Mouse (Mus musculus) cerebral cortex, adult 2 months (tissue): Measurements from ENCODE around the gene Ccni.

Source experiments
- whole genome bisulfite sequencing: fragments of 180-500 bp; shearing (Covaris S2); methylation state at CpG from one replicate; pipeline ENCODE4 v1.1.7; 2018; 5-methylcytosine and 5-hydroxymethylcytosine counted together

Ccni gene

DNA sequence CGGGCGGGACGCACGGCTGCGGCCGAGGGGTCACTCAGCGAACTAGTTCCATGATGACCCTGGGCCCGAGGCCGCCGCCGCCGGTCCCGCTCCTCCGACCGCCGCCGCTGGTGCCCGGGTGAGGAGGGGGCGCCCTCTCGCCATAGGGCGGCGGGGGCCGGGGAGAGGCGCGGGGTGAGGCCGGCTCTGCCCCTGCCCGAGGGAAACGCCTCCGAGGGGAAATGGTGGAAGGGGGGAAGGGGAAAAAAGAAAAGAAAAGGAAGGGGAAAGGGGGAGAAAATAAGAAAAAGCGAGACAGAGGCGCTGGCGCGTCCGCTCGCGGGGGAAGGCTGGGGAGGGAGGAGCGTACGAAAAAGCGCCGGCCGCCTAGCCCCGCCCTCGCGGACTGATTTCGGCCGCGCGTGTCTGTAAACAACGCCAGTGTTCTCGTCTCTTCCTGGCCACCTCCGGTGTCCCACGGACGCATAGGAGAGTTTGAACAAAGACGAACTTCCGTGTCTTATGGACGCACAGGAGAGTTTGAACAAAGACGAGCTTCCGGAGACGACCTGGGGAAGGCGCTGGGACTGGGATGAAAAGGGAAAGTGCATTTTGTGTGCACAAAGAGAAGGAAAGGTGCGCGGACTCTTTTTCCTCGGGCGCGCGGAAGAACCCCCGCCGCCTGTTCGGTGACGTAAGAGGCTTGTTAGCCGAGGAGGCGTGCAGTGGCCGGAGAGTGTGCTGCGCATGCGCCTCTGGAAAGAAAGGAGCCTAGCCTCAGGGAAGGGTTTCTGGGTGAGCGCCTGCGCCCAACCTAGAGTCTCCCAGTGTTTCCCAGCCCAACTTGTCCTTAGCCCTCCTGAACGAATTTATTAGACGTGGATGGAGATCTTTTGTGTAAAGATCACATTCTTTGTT is at the start of gene Ccni, which contains the start of gene 2010109A12Rik:
Gene Ccni, minus strand, starts transcription at position 387 of the 897 bp plus-strand sequence.
Gene 2010109A12Rik, plus strand, starts transcription at position 410 of the 897 bp plus-strand sequence.
- under 1% methylated on average over 79 of the region's 79 CpGs for WGBS

DNA sequence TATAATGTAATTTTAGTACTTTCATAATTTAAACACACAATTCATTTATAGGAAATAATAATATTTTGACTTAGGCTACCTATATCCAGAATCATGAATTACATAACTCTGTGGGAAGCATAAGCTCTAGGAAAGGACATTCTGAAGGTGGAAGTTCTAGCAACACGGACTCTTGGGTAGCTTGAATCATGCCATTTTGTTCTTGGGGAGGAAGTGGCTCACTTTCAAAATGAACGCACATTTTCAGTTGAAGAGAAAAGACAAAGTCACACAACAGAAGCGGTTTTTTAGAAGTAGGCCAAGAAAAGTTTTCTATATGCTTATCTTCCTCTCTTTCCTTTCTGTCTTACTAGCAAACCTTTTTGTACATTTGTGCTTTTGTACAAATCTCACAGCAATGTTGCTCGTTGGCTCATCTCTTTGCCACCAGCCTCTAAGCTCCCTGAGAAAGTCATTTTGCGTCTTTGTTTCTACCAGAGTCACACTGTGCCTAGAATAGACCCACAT is 49.5 kb upstream of the Ccni start:
- WGBS, result 75% methylated on average over 5 of the region's 5 CpGs

DNA sequence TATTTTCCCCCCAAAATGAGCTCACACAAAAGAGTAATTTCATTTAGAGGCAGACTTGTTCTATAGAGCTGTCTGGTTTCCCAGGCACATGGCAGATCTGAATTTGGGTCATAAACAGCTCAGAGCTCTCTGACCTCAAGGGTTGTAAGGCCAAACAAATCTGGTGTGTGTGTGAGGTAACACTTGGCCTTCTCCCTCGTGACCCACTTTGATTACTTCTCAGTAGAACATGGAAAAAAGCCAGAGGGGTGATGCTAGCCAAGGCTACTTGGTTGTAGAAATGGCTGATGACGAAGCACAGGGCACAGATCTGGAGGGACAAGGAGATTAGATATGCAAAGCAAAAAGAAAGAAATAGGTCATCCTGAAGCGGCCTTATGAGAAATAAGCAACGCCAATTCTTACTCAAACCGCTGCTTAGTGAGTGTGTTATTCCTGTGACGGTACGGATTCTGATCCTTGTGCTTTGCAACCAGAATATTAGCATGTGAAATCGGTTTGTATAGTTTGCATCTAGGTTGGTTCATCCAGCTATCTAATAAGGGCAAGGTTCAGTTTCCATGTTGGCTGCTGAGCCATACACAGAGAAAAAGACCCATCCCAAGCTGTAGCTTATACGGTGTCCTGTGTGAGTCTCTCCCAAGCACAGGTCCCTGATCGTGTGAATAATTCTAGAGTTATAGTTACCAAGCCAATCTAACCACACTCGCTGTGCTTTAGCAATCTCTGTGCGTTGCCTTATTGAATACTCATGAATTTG is 44.9 kb upstream of the Ccni start:
- WGBS, result 86% methylated on average over 12 of the region's 12 CpGs

DNA sequence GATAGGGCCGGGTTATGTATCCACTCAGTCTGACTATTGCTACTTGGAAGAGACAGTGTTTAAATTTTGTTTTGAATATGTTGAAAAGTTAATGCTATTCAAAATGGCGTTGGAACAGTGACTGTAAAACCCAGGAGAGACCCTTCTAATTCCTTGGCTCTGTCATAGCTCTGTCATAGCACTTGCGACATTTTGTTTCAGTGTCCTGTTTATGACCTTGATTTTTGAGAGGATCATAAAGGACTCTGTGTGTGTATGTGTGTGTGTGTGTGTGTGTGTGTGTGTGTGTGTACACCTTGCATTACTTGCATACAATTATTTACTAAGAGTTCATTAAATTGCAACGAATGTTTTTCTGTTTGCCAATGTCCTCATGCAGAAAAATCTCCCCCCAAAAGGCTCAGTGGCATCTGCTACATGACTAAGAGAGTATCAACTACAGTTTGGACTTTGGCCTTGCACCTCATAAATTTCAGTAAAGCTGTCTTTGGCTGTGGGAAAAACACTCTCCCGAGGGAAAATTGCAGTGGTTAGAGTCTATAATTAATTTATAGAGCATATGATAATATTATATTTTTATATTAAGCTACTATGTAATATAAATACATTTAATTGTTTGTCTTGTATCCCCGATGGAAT is 43.8 kb upstream of the Ccni start:
- 80% methylated on average over 6 of the region's 6 CpGs for WGBS

DNA sequence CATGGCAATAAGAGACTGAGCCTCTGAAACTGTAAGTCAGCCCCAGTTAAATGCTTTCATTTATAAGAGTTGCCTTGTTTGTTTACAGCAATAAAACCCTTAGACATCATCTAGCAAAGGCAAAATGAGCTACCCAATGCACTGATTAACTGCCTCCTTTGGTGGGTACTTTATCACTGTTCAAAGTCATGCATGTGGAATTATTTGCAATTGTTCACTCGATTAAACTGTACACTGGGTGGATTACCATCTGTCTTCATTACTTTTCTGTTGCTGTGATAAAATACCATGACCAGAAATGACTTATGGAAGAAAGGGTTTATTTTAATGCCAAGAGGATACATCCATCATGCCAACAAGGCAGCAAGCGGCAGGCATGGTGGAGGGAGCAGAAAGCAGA is 39.0 kb upstream of the Ccni start:
- 75% methylated on average over 2 of the region's 2 CpGs for WGBS

DNA sequence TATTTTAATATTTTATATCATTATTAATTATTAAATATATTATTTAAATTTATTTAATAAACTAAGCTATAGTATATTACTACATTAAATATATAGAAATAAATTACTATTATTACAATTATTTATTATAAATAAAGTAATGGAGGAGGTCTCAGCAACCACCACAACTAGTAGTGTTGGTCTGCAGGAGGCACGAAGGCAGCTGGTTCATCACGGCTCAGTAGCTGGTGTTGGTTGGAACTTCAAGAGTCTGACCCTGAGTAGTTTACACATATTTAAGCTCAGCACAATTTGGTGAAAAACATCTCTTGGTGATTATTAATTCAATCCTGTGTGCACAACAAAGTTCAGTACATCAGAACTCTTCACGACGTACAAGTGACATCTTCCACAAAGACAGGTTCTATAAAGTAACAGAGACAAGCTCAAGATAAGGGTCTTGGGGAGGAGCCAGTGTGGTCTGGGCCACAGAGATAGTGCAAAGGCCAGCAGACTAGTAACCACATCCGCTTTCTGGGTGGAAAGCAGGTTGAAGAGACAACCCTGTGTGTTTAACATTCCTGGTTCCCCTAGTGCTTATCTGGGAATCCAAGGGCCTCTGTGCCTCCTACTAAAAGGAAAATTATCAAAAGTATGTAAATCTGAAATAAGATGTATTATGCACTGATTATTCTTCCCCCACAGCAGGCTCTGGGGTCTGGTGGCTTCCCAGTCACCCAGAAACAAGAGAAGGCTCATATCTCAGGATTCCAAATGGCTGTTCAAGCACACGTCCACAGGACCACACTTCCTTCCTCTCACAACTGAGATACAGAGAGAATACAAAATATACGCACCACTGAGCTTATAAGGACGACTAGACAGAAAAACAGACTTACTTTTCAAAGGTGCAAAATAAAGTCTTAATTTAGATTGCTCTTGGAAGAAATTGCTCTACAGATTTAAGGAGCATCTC is 33.6 kb upstream of the Ccni start:
- WGBS, result 82% methylated on average over 8 of the region's 8 CpGs

DNA sequence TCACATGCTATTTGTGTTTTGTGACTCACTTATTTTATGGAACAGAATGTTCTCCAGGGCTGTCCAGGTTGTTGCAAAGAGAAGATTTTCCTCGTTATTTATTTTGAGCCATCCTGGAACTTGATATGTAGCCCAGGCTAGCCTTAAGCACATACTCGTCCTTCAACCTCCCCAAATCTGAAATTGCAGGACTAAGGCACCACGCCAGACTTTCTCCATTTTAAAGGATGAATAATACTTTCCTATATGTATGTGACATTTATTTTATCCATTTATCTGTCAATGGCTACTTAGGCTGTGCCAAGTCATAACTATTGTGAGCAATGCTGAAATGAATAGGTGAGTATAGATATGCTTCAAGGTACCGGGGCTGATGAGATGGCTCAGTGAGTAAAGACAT is 30.2 kb upstream of the Ccni start:
- WGBS, result 75% methylated on average over 4 of the region's 4 CpGs

DNA sequence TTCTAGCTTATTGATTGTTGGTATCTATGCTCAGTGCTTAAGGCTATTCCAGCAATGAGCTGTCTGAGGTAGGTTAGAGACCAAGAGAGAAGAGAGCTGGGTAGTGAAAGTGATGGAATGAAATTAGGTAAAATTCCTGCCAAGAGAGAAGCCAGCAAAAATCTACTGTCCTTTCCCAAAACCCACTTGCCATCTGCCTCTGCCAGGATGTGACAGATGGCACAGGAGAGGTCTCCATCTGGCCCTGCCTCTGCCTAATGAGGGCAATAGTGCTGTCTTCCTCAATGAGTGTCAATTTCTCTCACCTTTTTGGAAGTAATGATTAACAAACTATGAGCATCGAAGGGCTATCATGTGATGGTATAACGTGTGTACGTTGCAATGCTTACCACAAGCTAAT is 29.6 kb upstream of the Ccni start:
- WGBS, result 63% methylated on average over 3 of the region's 3 CpGs

DNA sequence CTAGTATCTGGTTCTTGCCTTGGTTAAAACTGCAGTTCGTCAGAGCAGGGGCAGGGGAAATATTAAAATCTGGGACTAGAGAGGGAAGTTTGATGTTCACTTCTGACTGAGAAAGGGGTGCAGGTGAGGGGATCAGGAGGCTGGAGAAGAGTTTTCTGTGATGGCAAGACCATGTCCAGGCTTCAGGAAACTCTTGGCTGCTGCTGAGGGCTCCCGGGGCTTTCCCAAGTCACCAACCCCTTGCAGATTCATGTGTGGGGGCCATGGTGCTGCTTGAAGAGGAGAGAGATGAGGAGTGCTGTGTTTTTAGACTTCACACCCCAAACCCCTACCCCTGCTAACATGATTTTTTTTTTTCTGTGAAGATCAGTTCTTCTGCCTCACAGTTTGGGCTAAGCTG is 28.3 kb upstream of the Ccni start:
- 87% methylated on average over 2 of the region's 2 CpGs for WGBS

DNA sequence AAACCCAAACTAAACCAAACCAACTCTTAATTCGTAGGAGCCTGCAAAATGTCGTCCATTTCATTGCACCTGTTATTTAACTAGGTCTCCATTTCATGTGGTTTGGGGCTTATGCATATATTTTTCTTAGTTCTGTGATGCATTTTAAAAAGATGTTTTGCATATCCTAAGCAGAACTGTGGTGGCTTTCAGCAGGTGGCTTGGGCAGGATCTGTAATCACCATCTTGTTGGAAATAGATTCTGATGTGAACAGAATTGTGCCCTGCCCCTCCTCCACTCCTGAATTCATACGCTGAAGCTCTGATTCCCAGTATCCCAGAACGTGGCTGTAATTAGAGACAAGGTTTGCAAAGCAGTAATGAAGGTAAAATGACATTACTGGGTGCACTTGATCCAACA is 27.8 kb upstream of the Ccni start:
- 55% methylated on average over 4 of the region's 4 CpGs for WGBS

DNA sequence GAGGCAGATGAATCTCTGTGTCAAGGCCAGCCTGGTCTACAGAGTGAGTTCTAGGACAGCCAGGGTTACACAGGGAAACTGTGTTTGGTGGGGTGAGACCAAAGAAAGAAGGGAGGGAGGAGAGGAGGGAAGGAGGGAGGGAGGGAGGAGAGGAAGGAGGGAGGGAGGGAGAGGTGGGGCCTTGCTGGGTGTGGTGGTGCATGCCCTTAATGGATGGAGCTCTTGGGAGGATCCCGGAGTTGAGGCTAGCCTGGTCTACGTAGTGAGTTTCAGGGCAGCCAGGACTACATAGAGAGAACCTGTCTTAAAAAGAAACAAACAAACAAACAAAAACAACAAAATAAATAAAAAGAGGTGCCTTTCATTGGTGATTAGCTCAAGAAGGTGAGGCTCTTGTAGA is 26.5 kb upstream of the Ccni start:
- WGBS, result 87% methylated on average over 2 of the region's 2 CpGs

DNA sequence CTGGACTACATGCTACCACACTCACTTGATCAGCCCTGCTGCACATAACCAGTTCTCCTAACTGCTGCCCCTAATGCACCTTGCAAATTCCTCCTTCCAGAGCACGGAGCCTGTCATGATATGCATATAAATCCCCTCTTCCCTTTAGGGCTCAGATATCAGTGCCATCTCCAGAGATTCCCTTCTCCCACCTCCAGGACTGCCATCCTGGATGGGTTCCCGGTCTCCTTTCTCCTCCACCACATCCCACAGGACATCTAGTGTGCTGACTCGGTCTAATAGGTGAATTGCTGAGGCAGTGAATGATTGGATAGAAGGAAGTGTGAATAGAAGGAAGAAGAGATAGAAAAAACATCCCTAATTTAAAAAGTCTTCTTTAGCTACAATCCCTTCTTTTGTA is 25.4 kb upstream of the Ccni start:
- WGBS, result 58% methylated on average over 3 of the region's 3 CpGs

DNA sequence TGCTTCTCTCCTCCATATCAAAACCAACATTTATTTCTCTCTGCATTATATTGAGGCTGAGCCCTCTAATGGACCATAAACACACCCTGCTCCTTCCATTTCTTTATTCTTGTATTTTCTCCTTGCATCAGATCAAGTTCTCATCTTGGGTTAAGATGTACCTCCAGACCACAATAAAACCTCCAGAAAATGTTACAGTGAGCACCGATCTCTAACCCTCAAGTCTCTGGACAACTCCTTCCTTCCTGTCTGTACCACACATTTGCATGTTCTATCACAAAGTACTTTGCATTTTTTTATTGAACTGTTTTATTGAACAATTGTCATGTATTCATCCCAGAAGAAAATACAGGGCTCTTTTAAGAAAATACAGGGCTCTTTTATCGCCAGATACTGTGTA is 23.2 kb upstream of the Ccni start:
- 76% methylated on average over 2 of the region's 2 CpGs for WGBS

DNA sequence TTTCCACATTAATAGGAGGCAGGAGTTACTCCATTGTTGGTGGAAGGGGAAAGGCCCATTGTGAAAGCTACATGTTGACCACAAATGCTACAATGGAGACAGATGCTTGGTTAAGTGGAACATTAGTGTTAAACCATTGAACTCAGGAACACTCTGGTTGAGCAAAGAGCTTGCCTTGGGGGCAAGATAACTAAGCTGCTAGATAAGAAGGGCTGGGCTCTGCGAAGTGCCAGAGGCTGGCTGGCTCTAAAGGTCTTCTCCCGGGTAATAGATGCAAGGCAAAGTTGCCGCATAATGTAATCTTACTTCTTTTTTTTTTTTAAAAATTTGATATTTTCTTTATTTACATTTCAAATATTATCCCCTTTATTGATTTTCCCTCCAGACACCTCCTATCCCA is 20.9 kb upstream of the Ccni start:
- 95% methylated on average over 3 of the region's 3 CpGs for WGBS

DNA sequence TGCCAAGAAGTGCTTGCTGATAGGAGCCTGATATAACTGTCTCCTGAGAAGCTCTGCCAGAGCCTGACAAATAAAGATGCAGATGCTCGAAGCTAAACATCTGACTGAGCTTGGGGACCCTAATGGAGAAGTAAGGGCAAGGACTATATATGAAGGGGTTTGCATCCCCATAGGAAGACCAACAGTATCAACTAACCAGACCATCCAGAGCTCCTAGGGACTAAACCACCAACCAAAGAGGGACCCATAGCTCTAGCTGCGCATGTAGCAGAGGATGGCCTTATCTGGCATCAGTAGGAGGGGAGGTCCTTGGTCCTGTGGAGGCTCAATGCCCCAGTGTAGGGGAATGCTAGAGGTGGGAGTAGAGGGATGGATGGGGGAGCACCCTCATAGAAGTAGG is 18.3 kb upstream of the Ccni start:
- WGBS, result 88% methylated on average over 2 of the region's 2 CpGs

DNA sequence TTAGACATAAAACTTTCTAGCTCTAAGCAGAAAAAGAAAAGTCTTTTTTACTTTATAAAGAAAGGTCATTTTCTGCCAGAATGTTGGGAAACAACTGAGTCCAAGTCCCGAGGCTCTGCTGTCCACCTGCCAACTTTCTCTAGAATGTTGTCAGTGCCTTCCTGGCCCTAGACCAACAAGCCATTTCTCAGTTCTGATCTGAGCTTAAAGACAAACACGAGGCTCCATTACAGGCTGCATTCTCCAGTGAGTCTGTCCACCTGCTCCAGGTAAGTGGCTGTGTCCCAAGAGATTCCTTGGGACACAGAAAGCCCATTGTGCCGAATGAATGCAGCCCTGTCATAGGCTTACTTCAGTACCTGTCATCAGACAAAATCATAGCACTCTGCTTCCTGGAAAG is 15.4 kb upstream of the Ccni start:
- WGBS, result 37% methylated on average over 3 of the region's 3 CpGs

DNA sequence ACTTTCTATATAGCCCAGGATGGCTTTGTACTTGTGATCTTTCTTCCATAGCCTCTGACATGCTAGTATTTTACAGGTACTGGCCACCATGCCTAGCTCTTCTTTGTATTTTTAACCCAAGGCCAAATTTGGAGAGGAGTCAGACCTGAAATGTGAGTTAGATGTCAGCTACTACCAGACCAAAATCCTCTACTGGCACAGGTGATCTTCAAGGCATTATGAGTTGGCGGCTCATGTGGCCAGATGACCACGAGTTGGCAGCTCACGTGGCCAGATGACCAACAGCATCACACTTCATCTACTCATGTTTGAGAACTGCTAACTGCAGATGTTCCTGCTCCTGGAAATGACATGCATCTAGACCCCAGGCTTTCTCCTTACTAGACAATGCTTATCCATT is 12.1 kb upstream of the Ccni start:
- 85% methylated on average over 3 of the region's 3 CpGs for WGBS

DNA sequence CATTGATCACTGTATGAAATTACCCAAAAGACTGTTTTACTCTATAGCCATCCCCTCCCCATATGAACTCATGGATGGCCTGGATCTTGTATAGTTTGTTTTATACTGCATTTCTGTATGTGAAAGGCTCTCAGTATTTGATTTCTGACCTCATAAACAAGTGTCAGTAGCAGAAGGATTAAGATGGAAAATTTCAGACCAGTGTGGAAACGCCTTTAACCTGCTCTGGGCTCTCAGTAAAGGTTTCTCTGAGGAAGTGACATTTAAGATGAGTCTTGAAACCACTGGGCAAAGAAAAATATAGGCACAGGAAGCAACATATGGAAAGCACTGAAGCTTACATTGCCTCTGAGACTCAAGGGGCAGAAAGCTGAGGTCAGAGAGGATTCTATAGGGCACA is 1.3 kb upstream of the Ccni start:
- 78% methylated on average over 1 of the region's 1 CpGs for WGBS

DNA sequence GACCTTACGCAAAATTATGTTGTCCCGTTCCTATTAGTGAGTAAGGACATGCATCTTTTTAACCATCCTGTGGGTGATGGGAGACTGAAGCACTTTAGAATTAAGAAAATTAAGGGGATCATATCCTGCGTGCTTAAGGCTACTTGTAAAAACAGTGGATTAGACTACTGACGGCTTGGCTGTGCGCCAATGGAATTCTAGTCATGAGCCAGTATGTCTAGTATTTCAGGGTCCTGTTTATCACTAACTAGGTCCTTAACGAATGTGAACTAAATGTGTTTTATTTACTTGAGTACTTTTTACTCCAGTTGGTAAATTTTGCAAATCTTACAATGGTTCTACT is 682 bp upstream of the Ccni start:
- 1% methylated on average over 6 of the region's 6 CpGs for WGBS

DNA sequence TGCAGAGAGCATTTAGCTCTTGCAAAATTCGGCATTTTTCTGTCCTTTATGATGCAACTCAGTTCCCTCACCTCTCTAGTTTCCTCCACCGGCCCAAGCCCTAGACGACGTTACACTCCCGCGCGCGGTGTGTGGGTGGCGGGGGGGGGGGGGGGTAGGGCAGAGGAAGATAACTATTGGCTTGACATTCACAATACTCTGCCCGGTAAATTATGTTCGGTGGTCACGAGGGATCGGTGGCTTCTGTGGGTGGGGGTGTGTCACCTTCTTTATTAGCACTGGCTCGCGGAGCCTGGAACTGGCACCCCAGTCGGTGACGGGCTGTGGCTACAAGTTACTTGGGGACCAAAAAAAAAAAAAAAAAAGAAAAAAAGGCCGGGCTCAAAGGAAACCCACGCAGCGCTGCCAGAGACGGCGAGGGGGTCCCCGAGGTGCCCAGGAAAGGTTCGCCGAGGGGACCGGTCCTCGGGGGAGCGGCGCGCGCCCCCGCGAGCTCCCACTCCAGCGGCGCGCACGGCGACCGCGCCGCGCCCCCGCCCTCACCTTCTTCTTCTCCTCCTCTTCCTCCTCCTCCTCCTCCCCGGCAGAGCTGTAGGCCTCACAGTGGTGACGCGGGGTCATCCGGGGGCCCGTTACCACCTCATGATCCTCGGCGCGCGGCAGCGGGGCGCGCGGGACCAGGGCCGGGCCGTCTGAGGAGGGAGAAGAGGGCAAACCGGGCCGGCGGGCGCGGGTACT is 755 bp downstream of the Ccni start:
- under 1% methylated on average over 63 of the region's 63 CpGs for WGBS

DNA sequence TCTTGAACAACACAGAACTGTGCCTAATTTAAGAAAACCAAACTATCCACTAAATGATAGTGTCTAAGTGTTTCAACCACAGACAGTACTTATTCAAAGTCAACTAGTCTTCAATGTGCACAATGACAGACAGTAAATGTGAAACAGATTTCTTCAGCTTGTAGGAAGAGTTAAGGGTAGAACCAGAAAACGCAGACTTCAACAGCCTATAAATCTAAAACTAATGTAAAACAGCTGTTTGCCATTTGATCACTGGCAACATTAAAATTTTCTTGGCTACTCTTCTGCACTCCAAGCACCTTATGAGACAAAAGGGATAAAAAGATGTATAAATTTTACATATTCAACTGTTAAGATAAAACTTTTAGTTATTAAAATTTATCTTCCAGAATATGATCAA is 5.1 kb downstream of the Ccni start:
- 82% methylated on average over 1 of the region's 1 CpGs for WGBS
